Mouse (Mus musculus) neural tube, embryonic 14.5 days (tissue): ENCODE measurements around the gene Hoxd3. TPM values are rescaled to one million over a fixed set of nuclear protein-coding genes. Genes with fewer than 3 reads are reported as not detected.

Experiments used
- ATAC-seq: fragments of 200-750 bp; cut with Nextera tagmentation; 2 replicates; pipeline ENCODE4 v1.8.0; 2017; ENCODE audit warnings: low read depth, mild to moderate bottlenecking, moderate TSS enrichment, moderate library complexity
- H3K27ac ChIP-seq: fragments of 300-500 bp; sonication (generic); 2 replicates; pipeline ENCODE4 v1.5.1; 2014; ENCODE audit warnings: low read depth, mild to moderate bottlenecking, control low read depth, low read length, moderate library complexity, mixed read lengths
- H3K27me3 ChIP-seq: fragments of 300-500 bp; sonication (generic); 2 replicates; pipeline ENCODE4 v1.6.1; 2014; ENCODE audit warnings: low read length; ENCODE audit not compliant: control insufficient read depth, insufficient read depth
- H3K36me3 ChIP-seq: fragments of 300-500 bp; sonication (generic); 2 replicates; pipeline ENCODE4 v1.6.1; 2014; ENCODE audit warnings: low read length, mixed read lengths; ENCODE audit not compliant: control insufficient read depth, insufficient read depth
- H3K4me1 ChIP-seq: fragments of 300-500 bp; sonication (generic); 2 replicates; pipeline ENCODE4 v1.6.1; 2014; ENCODE audit warnings: low read length; ENCODE audit not compliant: control insufficient read depth, insufficient read depth
- H3K4me2 ChIP-seq: fragments of 300-500 bp; sonication (generic); 2 replicates; pipeline ENCODE4 v1.6.1; 2014; ENCODE audit warnings: mild to moderate bottlenecking, low read depth, low read length, control low read depth
- H3K4me3 ChIP-seq: fragments of 300-500 bp; sonication (generic); 2 replicates; pipeline ENCODE4 v1.5.1; 2014; ENCODE audit warnings: low read depth, low read length, control low read depth, mixed read lengths
- H3K9ac ChIP-seq: fragments of 300-500 bp; sonication (generic); replicated peaks from 2 replicates; pipeline ENCODE4 v1.6.1; 2014; ENCODE audit warnings: low read depth, mild to moderate bottlenecking, control low read depth, low read length, mixed read lengths
- H3K9me3 ChIP-seq: fragments of 300-500 bp; sonication (generic); 2 replicates; pipeline ENCODE4 v1.6.1; 2016; ENCODE audit warnings: low read length; ENCODE audit not compliant: control insufficient read depth
- WGBS: fragments of 180-500 bp; shearing (Covaris S2); extraction: QIAGEN DNeasy Blood & Tissue Kit; methylation state at CpG from one replicate; pipeline ENCODE4 v1.1.7; 2014; 5-methylcytosine and 5-hydroxymethylcytosine counted together
- polyA plus RNA-seq: library from polyadenylated mRNA; unstranded; fragments of >200 nt; fragmentation: Nextera tagmentation; extraction: Ambion mirVana; gene quantifications from 2 replicates; pipeline ENCODE4 v1.2.1, GENCODE M21; 2014

Gene Hoxd3
- polyA plus RNA-seq, 1 experiment from 2014 or later = 13.5 TPM

- Histone ChIP-seq H3K4me2 (peak overlapping the region; percentile 74), H3K9me3 (no peaks in the 10 kb centered on the region), H3K27ac (peak overlapping the region; percentile 90), H3K36me3 (no peaks in the 10 kb centered on the region), H3K9ac (peak overlapping the region; percentile 92), H3K27me3 (0 out of 2 replicates have a peak, but pooled peaks cover under 1% of the 10 kb centered on the region), H3K4me3 (peak overlapping the region; percentile 53), H3K4me1 (peaks cover 15% of the 10 kb centered on the region; the same call in 1 of the 2 replicates)
- 6% methylated on average over 22 of the region's 22 CpGs for WGBS
- no peak for ATAC-seq
These were observed 11.1 kb upstream of the Hoxd3 start for GRCm38 (mm10) chr2:74700546-74701112.

DNA sequence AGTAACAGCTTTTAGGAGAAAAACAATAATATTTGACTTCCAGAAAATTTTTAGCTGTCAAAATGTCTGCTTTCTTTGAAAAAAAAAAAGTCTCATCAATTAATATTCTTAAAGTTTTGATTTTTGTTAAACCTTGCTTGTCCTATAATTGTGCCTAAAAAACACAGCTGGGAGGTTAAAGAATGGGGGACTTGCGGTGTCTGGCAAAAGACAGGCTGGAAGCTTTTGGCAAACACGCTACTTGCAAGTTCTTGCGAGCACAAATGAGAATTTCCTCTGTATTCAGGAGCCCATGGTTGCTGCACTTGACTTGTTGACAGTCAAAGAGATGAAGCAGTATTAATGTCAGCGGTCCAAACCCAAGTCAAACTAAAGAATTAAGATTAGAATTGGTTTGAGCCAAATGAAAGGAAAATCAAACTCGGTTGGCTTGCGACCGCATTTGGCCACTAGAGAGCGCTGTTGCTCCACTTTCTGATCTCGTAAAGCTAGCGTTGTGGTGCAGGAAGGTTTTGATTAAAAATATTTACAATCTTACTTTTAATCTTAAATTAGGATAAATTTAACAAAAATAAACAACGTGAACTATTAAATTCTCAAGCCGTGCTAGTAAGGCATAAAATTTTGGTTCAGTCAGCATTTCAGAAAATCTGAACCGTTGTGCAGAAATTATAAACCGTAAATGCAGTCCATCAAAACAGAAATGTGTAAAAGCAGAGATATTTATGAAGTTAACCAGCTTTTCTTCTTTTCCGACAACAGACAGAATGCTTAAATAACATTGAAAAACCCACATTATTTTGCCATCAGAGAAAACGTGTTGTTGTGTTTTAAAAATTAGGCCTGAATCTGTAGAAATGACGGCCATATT lies 9.5 kb upstream of the Hoxd3 start:
- no peaks in the 10 kb centered on the region for H3K36me3 ChIP-seq
- 11% methylated on average over 17 of the region's 17 CpGs for WGBS

GRCm38 (mm10) chr2:74702820-74703219 lies 8.9 kb upstream of the Hoxd3 start:
- no peak for ATAC-seq
- Histone ChIP-seq H3K27me3 (no peaks in the 10 kb centered on the region), H3K36me3 (no peaks in the 10 kb centered on the region), H3K4me1 (peaks cover 14% of the 10 kb centered on the region; the same call in 1 of the 2 replicates), H3K9me3 (no peaks in the 10 kb centered on the region), H3K4me2 (peak overlapping the region; percentile 75), H3K4me3 (no peak overlapping the region; the same call in 1 of the 2 replicates), H3K27ac (no peak overlapping the region; the same call in 1 of the 2 replicates), H3K9ac (peak overlapping the region; percentile 99; the same call in 1 of the 2 replicates)
- WGBS = 30% methylated on average over 6 of the region's 6 CpGs

More for the DNA sequence above, 9.5 kb upstream of the Hoxd3 start:
- ATAC-seq = no peak
- no peak overlapping the region; the same call in 1 of the 2 replicates for H3K9ac ChIP-seq
- peak overlapping the region; percentile 48; the same call in 1 of the 2 replicates for H3K27ac ChIP-seq
- H3K4me3 ChIP-seq = peak overlapping the region; percentile 16; the same call in 1 of the 2 replicates
- no peaks in the 10 kb centered on the region for H3K27me3 ChIP-seq
- peak overlapping the region; percentile 75 for H3K4me2 ChIP-seq
- peaks cover 16% of the 10 kb centered on the region; the same call in 1 of the 2 replicates for H3K4me1 ChIP-seq
- no peaks in the 10 kb centered on the region for H3K9me3 ChIP-seq

DNA sequence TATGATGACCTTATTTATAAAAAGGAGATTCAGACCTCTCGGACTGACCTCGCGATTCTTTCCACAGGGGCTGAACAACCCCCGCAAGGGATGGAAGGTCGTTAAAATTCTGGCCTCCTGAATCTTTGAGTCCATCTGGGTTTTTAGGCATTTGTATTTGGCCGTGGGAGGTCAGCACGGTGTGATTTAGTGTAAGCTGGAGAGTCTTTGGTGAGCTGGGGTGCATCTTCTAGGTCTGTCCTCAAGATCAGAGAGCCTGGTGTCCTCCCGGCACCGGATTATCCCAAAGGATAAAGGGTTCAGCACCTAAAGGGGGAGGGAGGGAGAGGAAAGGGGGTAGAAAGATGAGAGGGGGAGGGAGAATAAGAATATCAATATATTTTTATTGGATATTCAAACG lies 8.4 kb upstream of the Hoxd3 start:
- peak overlapping the region; percentile 100 for H3K27ac ChIP-seq
- WGBS = 17% methylated on average over 10 of the region's 10 CpGs
- H3K4me1 ChIP-seq = peaks cover 15% of the 10 kb centered on the region; the same call in 1 of the 2 replicates
- H3K36me3 ChIP-seq = no peaks in the 10 kb centered on the region
- no peaks in the 10 kb centered on the region for H3K9me3 ChIP-seq
- H3K4me3 ChIP-seq = peak overlapping the region; percentile 77
- no peaks in the 10 kb centered on the region for H3K27me3 ChIP-seq
- peak overlapping the region; percentile 75 for H3K4me2 ChIP-seq
- no peak for ATAC-seq
- H3K9ac ChIP-seq = peak overlapping the region; percentile 99

DNA sequence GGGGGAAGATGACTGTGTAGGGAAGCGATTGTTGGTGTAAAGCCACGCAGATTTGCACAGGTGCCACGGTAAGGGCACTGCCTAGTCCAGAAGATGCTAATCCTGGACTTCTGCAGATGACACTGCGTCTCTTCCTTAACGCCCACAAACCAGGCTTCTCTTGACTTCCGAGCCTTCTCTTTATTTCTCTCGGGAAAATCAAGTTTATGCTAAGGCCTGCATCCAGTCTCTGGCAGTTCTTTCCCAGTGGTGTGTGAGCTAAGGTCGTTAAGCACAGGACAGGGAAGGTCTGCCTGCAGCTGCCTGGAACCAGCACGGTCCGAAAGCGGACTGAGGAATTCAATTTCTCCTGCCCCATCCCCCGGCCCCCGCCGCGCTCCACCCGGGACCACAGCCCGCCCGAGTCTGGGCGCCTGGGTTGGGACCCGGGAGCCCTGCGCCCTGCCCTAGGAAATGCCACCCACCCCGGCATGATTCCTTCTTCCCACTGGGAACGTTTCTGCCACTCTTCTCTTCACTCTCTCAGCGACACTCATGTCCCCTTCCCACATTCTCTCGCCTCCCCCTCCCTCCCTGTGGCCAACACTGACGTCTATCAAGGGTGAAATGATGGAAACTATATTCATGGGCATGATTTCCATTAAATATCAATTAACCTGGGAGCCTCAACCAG lies 7.9 kb upstream of the Hoxd3 start:
- Histone ChIP-seq H3K27ac (peak overlapping the region; percentile 100), H3K4me1 (peaks cover 20% of the 10 kb centered on the region; the same call in 1 of the 2 replicates), H3K9me3 (no peaks in the 10 kb centered on the region), H3K9ac (peak overlapping the region; percentile 99), H3K36me3 (no peaks in the 10 kb centered on the region), H3K4me3 (peak overlapping the region; percentile 77), H3K27me3 (no peaks in the 10 kb centered on the region), H3K4me2 (peak overlapping the region; percentile 75)
- 4% methylated on average over 21 of the region's 26 CpGs for WGBS
- ATAC-seq = no peak

DNA sequence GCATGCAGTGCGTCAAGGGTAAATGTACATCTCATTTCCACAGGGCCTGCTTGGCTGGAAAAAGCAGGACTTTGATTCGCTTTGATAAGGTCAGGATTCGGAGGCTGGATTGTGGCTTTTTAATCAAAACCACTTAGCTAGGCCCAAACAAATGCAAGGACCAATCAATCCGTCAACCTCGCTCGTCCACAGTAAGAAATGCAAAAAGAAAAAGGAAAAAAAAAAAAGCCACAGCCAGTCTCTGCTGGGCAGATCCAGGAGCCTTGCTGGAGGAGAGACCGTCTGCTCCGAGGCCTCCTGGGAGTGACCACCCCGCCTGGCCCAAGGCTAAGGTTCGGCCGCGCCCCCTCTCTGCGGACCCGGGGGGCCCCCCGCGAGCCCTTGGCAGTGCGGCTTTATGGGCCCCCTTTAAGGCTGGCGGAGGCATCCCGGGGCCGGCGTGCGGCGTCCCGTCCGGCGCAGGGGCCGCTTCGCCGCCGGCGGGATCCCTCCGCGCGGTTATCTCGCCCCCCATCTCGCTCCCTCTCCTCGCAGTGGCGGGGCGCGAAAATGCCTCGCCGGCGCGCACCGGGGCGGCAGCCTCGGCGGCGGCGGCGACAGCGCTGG lies 7.2 kb upstream of the Hoxd3 start, which contains the start of gene Hoxd8:
Hoxd8 (plus strand) TSS at position 223 of the 606 bp plus-strand sequence.
- Histone ChIP-seq H3K4me3 (peak within 1 kb of the TSS; percentile 77), H3K9ac (peak within 1 kb of the TSS; percentile 99), H3K36me3 (no peaks in the 10 kb centered on the region), H3K27ac (peak within 1 kb of the TSS; percentile 100), H3K9me3 (no peaks in the 10 kb centered on the region), H3K4me1 (peaks cover 24% of the 10 kb centered on the region; the same call in 1 of the 2 replicates), H3K27me3 (no peaks in the 10 kb centered on the region), H3K4me2 (peak within 1 kb of the TSS; percentile 75)
- WGBS = under 1% methylated on average over 43 of the region's 52 CpGs
- peak; percentile 52 for ATAC-seq

DNA sequence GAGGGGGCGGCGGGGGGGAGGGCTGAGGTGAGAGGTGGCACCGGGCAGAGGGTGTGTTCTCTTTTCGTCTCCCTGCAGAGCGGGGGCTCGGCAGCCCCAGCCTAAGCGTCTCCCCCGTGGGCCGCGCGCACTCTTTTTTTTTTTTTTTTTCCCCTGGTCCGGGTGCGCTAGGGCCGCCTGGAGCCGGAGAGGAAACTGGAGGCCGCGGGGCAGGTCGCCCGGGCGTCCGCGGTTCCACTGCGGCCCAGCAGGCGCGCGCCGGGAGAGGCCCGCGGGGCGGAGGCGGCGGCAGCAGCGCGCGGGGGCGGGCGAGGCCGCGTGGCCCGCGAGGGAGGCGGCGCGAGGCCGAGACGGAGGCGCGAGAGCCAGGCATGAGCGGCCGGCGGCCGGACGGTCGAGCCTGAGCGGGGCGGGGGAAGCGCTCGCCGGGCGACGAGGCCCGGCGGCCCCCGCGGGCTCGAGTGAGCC lies 6.7 kb upstream of the Hoxd3 start:
- Histone ChIP-seq H3K4me3 (peak overlapping the region; percentile 77), H3K9ac (peak overlapping the region; percentile 99), H3K27me3 (no peaks in the 10 kb centered on the region), H3K27ac (peak overlapping the region; percentile 100), H3K9me3 (no peaks in the 10 kb centered on the region), H3K36me3 (no peaks in the 10 kb centered on the region), H3K4me1 (peaks cover 30% of the 10 kb centered on the region), H3K4me2 (peak overlapping the region; percentile 75)
- ATAC-seq = no peak; the same call in 1 of the 2 replicates
- WGBS = 0% methylated on average over 34 of the region's 66 CpGs

DNA sequence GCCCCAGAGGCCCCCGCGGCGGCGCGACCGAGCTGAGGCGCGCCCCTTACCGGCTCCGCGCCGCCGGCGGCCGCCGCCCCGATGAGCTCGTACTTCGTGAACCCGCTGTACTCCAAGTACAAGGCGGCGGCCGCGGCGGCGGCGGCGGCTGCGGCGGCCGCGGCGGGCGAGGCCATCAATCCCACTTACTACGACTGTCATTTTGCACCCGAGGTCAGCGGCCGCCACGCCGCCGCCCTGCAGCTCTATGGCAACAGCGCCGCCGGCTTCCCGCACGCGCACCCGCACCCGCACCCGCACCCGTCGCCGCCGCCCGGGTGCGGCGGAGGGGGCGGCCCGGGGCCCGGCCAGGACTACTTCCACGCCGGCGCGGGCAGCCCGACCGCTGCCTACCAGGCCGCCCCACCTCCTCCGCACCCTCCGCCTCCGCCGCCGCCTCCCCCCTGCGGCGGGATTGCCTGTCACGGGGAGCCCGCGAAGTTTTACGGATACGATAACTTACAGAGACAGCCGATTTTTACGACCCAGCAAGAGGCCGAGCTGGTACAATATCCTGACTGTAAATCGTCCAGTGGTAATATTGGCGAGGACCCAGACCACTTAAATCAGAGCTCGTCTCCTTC lies 6.1 kb upstream of the Hoxd3 start:
- WGBS = under 1% methylated on average over 58 of the region's 85 CpGs

More for the DNA sequence above, 6.1 kb upstream of the Hoxd3 start:
- Histone ChIP-seq H3K27ac (peak overlapping the region; percentile 100), H3K9ac (peak overlapping the region; percentile 99), H3K4me1 (peaks cover 35% of the 10 kb centered on the region), H3K4me2 (peak overlapping the region; percentile 75), H3K9me3 (no peaks in the 10 kb centered on the region), H3K27me3 (no peaks in the 10 kb centered on the region), H3K4me3 (peak overlapping the region; percentile 77), H3K36me3 (no peaks in the 10 kb centered on the region)
- peak; percentile 70 for ATAC-seq
